Mouse (Mus musculus) heart, embryonic 13.5 days (tissue): ENCODE measurements around the gene Rpl23. TPM values are rescaled to one million over a fixed set of nuclear protein-coding genes. Genes with fewer than 3 reads are reported as not detected.
"Not testable (repeated sequence)": the region's sequence is repeated elsewhere in the genome, so short reads cannot be mapped to it uniquely, and the experiment has no call there.

Experiments used
- ATAC-seq: fragments of 200-750 bp; cut with Nextera tagmentation; 2 replicates; pipeline ENCODE4 v1.8.0; 2017; ENCODE audit warnings: moderate TSS enrichment; ENCODE audit not compliant: insufficient number of reproducible peaks, low FRiP score, low TSS enrichment; ENCODE audit errors: extremely low read depth
- H3K27ac ChIP-seq: fragments of 300-500 bp; sonication (generic); replicated peaks from 2 replicates; pipeline ENCODE4 v1.5.1; 2015; ENCODE audit warnings: moderate library complexity, mild to moderate bottlenecking, inconsistent platforms
- H3K27me3 ChIP-seq: fragments of 300-500 bp; sonication (generic); replicated peaks from 2 replicates; pipeline ENCODE4 v1.6.1; 2015; ENCODE audit warnings: mild to moderate bottlenecking, inconsistent platforms
- H3K36me3 ChIP-seq: fragments of 300-500 bp; sonication (generic); 2 replicates; pipeline ENCODE4 v1.6.1; 2015; ENCODE audit warnings: mild to moderate bottlenecking, inconsistent platforms
- H3K4me1 ChIP-seq: fragments of 300-500 bp; sonication (generic); 2 replicates; pipeline ENCODE4 v1.6.1; 2015; ENCODE audit warnings: inconsistent platforms
- H3K4me2 ChIP-seq: fragments of 300-500 bp; sonication (generic); 2 replicates; pipeline ENCODE4 v1.6.1; 2015; ENCODE audit warnings: inconsistent platforms, mild to moderate bottlenecking, moderate library complexity
- H3K4me3 ChIP-seq: fragments of 300-500 bp; sonication (generic); 2 replicates; pipeline ENCODE4 v1.5.1; 2015; ENCODE audit warnings: moderate library complexity, mild to moderate bottlenecking, inconsistent platforms
- H3K9ac ChIP-seq: fragments of 300-500 bp; sonication (generic); 2 replicates; pipeline ENCODE4 v1.6.1; 2015; ENCODE audit warnings: inconsistent platforms, mild to moderate bottlenecking, moderate library complexity
- H3K9me3 ChIP-seq: fragments of 300-500 bp; sonication (generic); 2 replicates; pipeline ENCODE4 v1.6.1; 2016; ENCODE audit warnings: inconsistent platforms
- WGBS: fragments of 180-500 bp; shearing (Covaris S2); methylation state at CpG from one replicate; pipeline ENCODE4 v1.1.7; 2015; ENCODE audit warnings: mixed read lengths; 5-methylcytosine and 5-hydroxymethylcytosine counted together
- microRNA-seq: library from miRNA; unstranded; fragments of <30 nt; microRNA quantifications from one replicate; pipeline ENCODE4, GENCODE M21; 2016
- polyA plus RNA-seq: library from polyadenylated mRNA; unstranded; fragments of >200 nt; fragmentation: Nextera tagmentation; extraction: Ambion mirVana; gene quantifications from 2 replicates; pipeline ENCODE4 v1.2.1, GENCODE M21; 2015

Rpl23 gene
- polyA plus RNA-seq, 1 experiment from 2014 or later: 376 TPM

- H3K27ac ChIP-seq: no peak overlapping the region
- no peak overlapping the region for H3K9ac ChIP-seq
- H3K4me3 ChIP-seq: no peak overlapping the region
- H3K4me2 ChIP-seq: no peak overlapping the region
- no peaks in the 10 kb centered on the region for H3K27me3 ChIP-seq
- peaks cover 31% of the 10 kb centered on the region for H3K4me1 ChIP-seq
- H3K9me3 ChIP-seq: 0 out of 2 replicates have a peak, but pooled peaks cover 2% of the 10 kb centered on the region
- no peak for ATAC-seq
- WGBS: 84% methylated on average over 3 of the region's 3 CpGs
- peaks cover 10% of the 10 kb centered on the region for H3K36me3 ChIP-seq
These were observed 43.1 kb downstream of the Rpl23 start for GRCm38 (mm10) chr11:97739155-97739554.

GRCm38 (mm10) chr11:97738703-97739102 lies 43.5 kb downstream of the Rpl23 start:
- Histone ChIP-seq H3K9ac (no peak overlapping the region), H3K27ac (no peak overlapping the region), H3K4me2 (no peak overlapping the region), H3K9me3 (0 out of 2 replicates have a peak, but pooled peaks cover 2% of the 10 kb centered on the region), H3K27me3 (no peaks in the 10 kb centered on the region), H3K36me3 (peaks cover 10% of the 10 kb centered on the region), H3K4me3 (no peak overlapping the region), H3K4me1 (peaks cover 33% of the 10 kb centered on the region)
- 54% methylated on average over 6 of the region's 6 CpGs for WGBS
- no peak for ATAC-seq

GRCm38 (mm10) chr11:97737600-97737999 lies 44.6 kb downstream of the Rpl23 start:
- no peak for ATAC-seq
- no peak overlapping the region for H3K4me3 ChIP-seq
- H3K9ac ChIP-seq: no peak overlapping the region
- 0 out of 2 replicates have a peak, but pooled peaks cover 2% of the 10 kb centered on the region for H3K9me3 ChIP-seq
- H3K4me1 ChIP-seq: peaks cover 25% of the 10 kb centered on the region
- no peaks in the 10 kb centered on the region for H3K27me3 ChIP-seq
- WGBS: 73% methylated on average over 4 of the region's 4 CpGs
- peaks cover 10% of the 10 kb centered on the region for H3K36me3 ChIP-seq
- no peak overlapping the region for H3K4me2 ChIP-seq
- H3K27ac ChIP-seq: 0 out of 2 replicates have a peak overlapping the region, but pooled peaks have one; percentile 0

- WGBS: 85% methylated on average over 5 of the region's 5 CpGs
- Histone ChIP-seq H3K36me3 (peaks cover 17% of the 10 kb centered on the region), H3K9me3 (0 out of 2 replicates have a peak, but pooled peaks cover 2% of the 10 kb centered on the region), H3K4me1 (peaks cover 18% of the 10 kb centered on the region), H3K27me3 (no peaks in the 10 kb centered on the region), H3K9ac (no peak overlapping the region), H3K4me3 (no peak overlapping the region), H3K4me2 (no peak overlapping the region), H3K27ac (no peak overlapping the region)
- ATAC-seq: no peak
These were observed 45.6 kb downstream of the Rpl23 start for GRCm38 (mm10) chr11:97736645-97737044.

- WGBS: 78% methylated on average over 5 of the region's 5 CpGs
- ATAC-seq, H3K27ac ChIP-seq, H3K9me3 ChIP-seq, H3K4me3 ChIP-seq, H3K4me1 ChIP-seq, H3K9ac ChIP-seq, H3K27me3 ChIP-seq, H3K4me2 ChIP-seq: not testable (repeated sequence)
- H3K36me3 ChIP-seq: peaks cover 33% of the 10 kb centered on the region
These were observed 47.4 kb downstream of the Rpl23 start for GRCm38 (mm10) chr11:97734810-97735209.

DNA sequence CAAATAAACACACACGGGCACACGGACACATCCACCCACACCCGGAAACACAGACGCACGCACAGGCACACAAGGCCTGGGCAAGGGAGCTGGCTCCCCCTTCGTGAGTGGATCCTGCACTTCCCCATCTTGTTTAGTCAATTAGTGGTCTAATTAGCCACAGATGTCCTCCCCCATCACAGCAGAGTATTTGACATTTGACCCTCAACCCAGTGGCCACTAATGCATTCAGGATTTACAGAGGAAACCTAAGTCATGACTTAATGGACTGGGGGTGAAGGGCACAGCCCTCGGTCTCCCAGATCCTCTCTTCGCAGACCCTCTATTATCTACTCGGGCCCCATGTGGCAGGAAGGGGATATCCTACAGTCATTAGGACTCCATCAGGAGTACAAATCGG lies 48.5 kb downstream of the Rpl23 start:
- Histone ChIP-seq H3K27me3 (no peaks in the 10 kb centered on the region), H3K27ac (no peak overlapping the region), H3K9me3 (no peaks in the 10 kb centered on the region), H3K36me3 (peaks cover 39% of the 10 kb centered on the region), H3K4me1 (peaks cover 12% of the 10 kb centered on the region), H3K4me3 (no peak overlapping the region), H3K4me2 (no peak overlapping the region), H3K9ac (no peak overlapping the region)
- ATAC-seq: no peak
- 43% methylated on average over 10 of the region's 10 CpGs for WGBS

DNA sequence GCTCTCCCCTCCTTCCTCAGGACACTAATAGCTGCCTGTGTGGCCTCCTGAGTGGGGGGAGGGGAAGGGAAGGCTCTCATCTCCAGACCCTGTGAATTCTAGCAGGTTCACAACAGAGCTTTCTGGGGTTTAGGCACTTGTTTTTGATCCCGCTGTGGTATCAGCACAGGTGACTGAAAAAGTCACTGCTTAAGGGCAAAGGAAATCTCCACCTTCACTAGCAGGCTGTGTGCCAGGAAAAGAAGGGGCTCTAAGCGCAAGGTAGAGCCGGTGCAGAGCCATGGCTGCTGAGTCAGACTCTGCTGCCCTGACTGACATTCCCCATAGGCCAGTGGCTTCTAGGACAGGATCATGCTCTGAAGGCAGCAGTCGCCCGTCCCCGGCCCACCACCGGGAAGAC lies 53.5 kb downstream of the Rpl23 start:
- Histone ChIP-seq H3K27ac (no peak overlapping the region), H3K36me3 (peaks cover 88% of the 10 kb centered on the region), H3K9me3 (no peaks in the 10 kb centered on the region), H3K4me1 (peaks cover 14% of the 10 kb centered on the region), H3K4me3 (no peak overlapping the region), H3K4me2 (no peak overlapping the region), H3K27me3 (no peaks in the 10 kb centered on the region), H3K9ac (no peak overlapping the region)
- ATAC-seq: no peak
- whole genome bisulfite sequencing: 65% methylated on average over 7 of the region's 7 CpGs

- Histone ChIP-seq H3K27me3 (no peaks in the 10 kb centered on the region), H3K36me3 (peaks cover 93% of the 10 kb centered on the region), H3K4me3 (no peak overlapping the region), H3K9me3 (no peaks in the 10 kb centered on the region), H3K4me2 (no peak overlapping the region), H3K9ac (peak overlapping the region; percentile 52; the same call in 1 of the 2 replicates), H3K27ac (no peak overlapping the region), H3K4me1 (peaks cover 12% of the 10 kb centered on the region; the same call in 1 of the 2 replicates)
- 71% methylated on average over 7 of the region's 7 CpGs for WGBS
- ATAC-seq: no peak
These were observed 53.9 kb downstream of the Rpl23 start for GRCm38 (mm10) chr11:97728311-97728710.

Small RNA genes within 50 kb of the gene (microRNA-seq; reads per million reads assigned to microRNA genes)
- gene Mir8102: not detected

Other genes starting within 250 kb of the Rpl23 start
- 0.03 and 0.08 TPM in 2 replicates for gene Srcin1, start 206.3 kb downstream of the Rpl23 start, polyA plus RNA-seq
- 1.1 and 1.4 TPM in 2 replicates for gene Epop, start 152.7 kb downstream of the Rpl23 start, polyA plus RNA-seq
- gene Mllt6, start 119.0 kb downstream of the Rpl23 start, polyA plus RNA-seq: 1.7 and 1.9 TPM in 2 replicates
- gene Cisd3, start 96.6 kb downstream of the Rpl23 start, polyA plus RNA-seq: 44.1 and 53.7 TPM in 2 replicates
- 10.5 and 11.0 TPM in 2 replicates for gene Pcgf2, start 81.9 kb downstream of the Rpl23 start, polyA plus RNA-seq
- gene Psmb3, start 79.0 kb downstream of the Rpl23 start, polyA plus RNA-seq: 371 and 445 TPM in 2 replicates
- 0.90 and 1.0 TPM in 2 replicates for gene Pip4k2b, start 37.7 kb downstream of the Rpl23 start, polyA plus RNA-seq
- gene Cwc25, start 15.9 kb downstream of the Rpl23 start, polyA plus RNA-seq: 10.2 and 10.5 TPM in 2 replicates
- not detected in 2 replicates for gene 1700001P01Rik, start 6.5 kb downstream of the Rpl23 start, polyA plus RNA-seq
- gene Lasp1, start 16.6 kb upstream of the Rpl23 start, polyA plus RNA-seq: 45.1 and 46.0 TPM in 2 replicates
- 5.1 and 5.5 TPM in 2 replicates for gene B230217C12Rik, start 58.3 kb upstream of the Rpl23 start, polyA plus RNA-seq
- 0.70 and 1.1 TPM in 2 replicates for gene Fbxo47, start 101.7 kb upstream of the Rpl23 start, polyA plus RNA-seq
- gene Plxdc1, start 204.0 kb upstream of the Rpl23 start, polyA plus RNA-seq: 0.23 and 0.44 TPM in 2 replicates
- gene Arl5c, start 213.7 kb upstream of the Rpl23 start, polyA plus RNA-seq: 4.6 and 5.1 TPM in 2 replicates
- 6.0 and 6.7 TPM in 2 replicates for gene Cacnb1, start 240.6 kb upstream of the Rpl23 start, polyA plus RNA-seq
- 676 and 751 TPM in 2 replicates for gene Rpl19, start 244.3 kb upstream of the Rpl23 start, polyA plus RNA-seq